Mouse (Mus musculus): Measurements from ENCODE around the gene Trp53i11.

DNA sequence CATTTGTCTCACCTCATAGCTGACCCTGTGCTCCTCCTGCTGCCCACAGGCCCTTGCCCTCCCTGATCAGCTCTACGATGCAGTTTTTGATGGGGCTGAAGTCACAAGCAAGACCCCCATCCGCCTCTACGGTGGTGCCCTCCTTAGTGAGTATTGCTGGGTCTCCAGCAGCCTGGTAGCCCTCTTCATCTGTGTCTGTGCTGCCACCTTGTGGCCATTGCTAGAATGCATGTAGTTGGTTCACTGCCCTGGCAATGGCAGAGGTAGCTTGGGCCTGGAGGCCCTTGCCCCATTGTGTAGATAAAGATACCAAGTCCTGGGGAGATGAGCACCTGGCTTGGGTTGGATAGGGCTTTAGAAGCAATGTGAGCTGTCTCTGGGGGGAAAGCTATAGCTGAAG, 11.5 kb downstream of the Trp53i11 start:
- TF ChIP-seq POLR2A (IDR thresholded peaks at IDR 0.05; ENCODE audit: insufficient read depth, low read depth, low read length) (no peak), CTCF (IDR thresholded peaks at IDR 0.05; ENCODE audit: insufficient read depth, low read depth, low read length) (peak; percentile 42)

All from olfactory bulb, adult 2 months (tissue).